ENCODE assay signal across 10 mouse cellular contexts in genomic region chr1:156471955-156472354, GRCm38 (mm10). TPM values are rescaled to one million over a fixed set of nuclear protein-coding genes. Genes with fewer than 3 reads are reported as not detected.
A peak's percentile ranks its signal among the peaks of the same experiment; 100 is the strongest.
DNase-seq lines count a peak whose midpoint lies in the region; ATAC-seq and TF ChIP-seq lines count a peak whose summit lies in the region.
"Had no signal": no experiment of that assay in that cellular context is flagged by ENCODE, and none has a peak within 500 bp of the region (broad histone marks: within the 10 kb centered on the region; RNA-seq: fewer than 3 reads in every experiment).

No protein-coding gene starts in this region.

- H3K4me3 ChIP-seq in kidney, embryonic 15.5 days (replicated peaks): peak overlapping the region; percentile 15
- 0 out of 2 replicates have a peak overlapping the region, but pooled peaks have one; percentile 28 for H3K4me3 ChIP-seq in testis, adult 2 months (ENCODE audit: control insufficient read depth, low read depth, low read length)
- H3K4me3 ChIP-seq in liver, embryonic 15.5 days (replicated peaks): peak overlapping the region; percentile 14; the same call in 1 of the 2 replicates

- H3K4me2 ChIP-seq in kidney, embryonic 15.5 days: peak overlapping the region; percentile 81
- peak overlapping the region; percentile 73 for H3K4me2 ChIP-seq in liver, embryonic 15.5 days

- no peak for TF ChIP-seq CTCF in testis, adult 2 months (IDR thresholded peaks at IDR 0.05; ENCODE audit: control insufficient read depth, insufficient read depth, insufficient replicate concordance, low read depth, low read length)

- H3K4me1 ChIP-seq in kidney, embryonic 15.5 days: peaks cover 47% of the 10 kb centered on the region
- peaks cover 6% of the 10 kb centered on the region for H3K4me1 ChIP-seq in testis, adult 2 months (ENCODE audit: control insufficient read depth, insufficient read depth, low read length)
- peaks cover 36% of the 10 kb centered on the region for H3K4me1 ChIP-seq in liver, embryonic 15.5 days (replicated peaks)

- no peaks in the 10 kb centered on the region for H3K27me3 ChIP-seq in kidney, embryonic 15.5 days
- no peaks in the 10 kb centered on the region for H3K27me3 ChIP-seq in testis, adult 2 months (ENCODE audit: control insufficient read depth, insufficient read depth, low read length)
- peaks cover 25% of the 10 kb centered on the region for H3K27me3 ChIP-seq in liver, embryonic 15.5 days
- H3K27me3 ChIP-seq: embryonic facial prominence, embryonic 12.5 days had no signal

- TF ChIP-seq POLR2A in testis, adult 2 months (IDR thresholded peaks at IDR 0.05; ENCODE audit: control insufficient read depth, low read depth, low read length): no peak

- H3K9ac ChIP-seq in kidney, embryonic 15.5 days: no peak overlapping the region
- H3K9ac ChIP-seq in liver, embryonic 15.5 days: no peak overlapping the region
- H3K9ac ChIP-seq: embryonic facial prominence, embryonic 12.5 days had no signal

- H3K9me3 ChIP-seq in kidney, embryonic 15.5 days (replicated peaks): 0 out of 2 replicates have a peak, but pooled peaks cover 4% of the 10 kb centered on the region
- H3K9me3 ChIP-seq in liver, embryonic 15.5 days (replicated peaks): no peaks in the 10 kb centered on the region

- H3K36me3 ChIP-seq in kidney, embryonic 15.5 days: no peaks in the 10 kb centered on the region; the same call in 1 of the 2 replicates
- no peaks in the 10 kb centered on the region for H3K36me3 ChIP-seq in testis, adult 2 months (ENCODE audit: control insufficient read depth, insufficient read depth, low read length)
- no peaks in the 10 kb centered on the region for H3K36me3 ChIP-seq in liver, embryonic 15.5 days (replicated peaks)

- 82% methylated on average over 7 of the region's 7 CpGs for WGBS in kidney, embryonic 15.5 days
- WGBS in liver, embryonic 15.5 days (ENCODE audit: insufficient replicate concordance): 56% methylated on average over 7 of the region's 7 CpGs

- no peak for ATAC-seq in kidney, embryonic 15.5 days (replicated peaks; ENCODE audit: low FRiP score)
- ATAC-seq in liver, embryonic 15.5 days (ENCODE audit: insufficient read depth): no peak

- no peak overlapping the region for H3K27ac ChIP-seq in kidney, embryonic 15.5 days
- H3K27ac ChIP-seq in testis, adult 2 months (ENCODE audit: control insufficient read depth, insufficient read depth, low read depth, low read length): no peak overlapping the region; the same call in 1 of the 2 replicates
- peak overlapping the region; percentile 46 for H3K27ac ChIP-seq in liver, embryonic 15.5 days (replicated peaks)
- H3K27ac ChIP-seq: embryonic facial prominence, embryonic 12.5 days had no signal

- DNase-seq in kidney, adult 9 months: no peak
- DNase-seq in testis, postnatal 10 days (ENCODE audit: low spot score): no peak
- no peak for DNase-seq in cerebellum, postnatal 14 days
- DNase-seq in right cerebral cortex, postnatal 36 days (ENCODE audit: low spot score in 2 of 2): no peak
- DNase-seq: cerebellum, postnatal 36 days; right cerebral cortex, postnatal 14 days had no signal

RNA-seq across cellular contexts. Expression of gene Soat1, which starts 2.2 kb away (rescaled TPM):
- 40.2 and 52.1 TPM in 2 replicates for polyA plus RNA-seq in kidney, embryonic 15.5 days (2015; fragmentation: Nextera tagmentation; extraction: Ambion mirVana)
- 32.4 and 34.4 TPM in 2 replicates for polyA plus RNA-seq in testis, adult 2 months (2012; rRNA removed)
- 20.5 and 22.3 TPM in 2 replicates for polyA plus RNA-seq in liver, embryonic 15.5 days (2015; fragmentation: Nextera tagmentation; extraction: Ambion mirVana)

RNA-seq across cellular contexts. Expression of gene Axdnd1, which starts 51.0 kb away (rescaled TPM):
- polyA plus RNA-seq in kidney, embryonic 15.5 days (2015; fragmentation: Nextera tagmentation; extraction: Ambion mirVana): 0.22 and 0.67 TPM in 2 replicates
- 151 and 198 TPM in 2 replicates for polyA plus RNA-seq in testis, adult 2 months (2012; rRNA removed)
- polyA plus RNA-seq in liver, embryonic 15.5 days (2015; fragmentation: Nextera tagmentation; extraction: Ambion mirVana): not detected in 2 replicates

RNA-seq across cellular contexts. Expression of gene Gm10031, which starts 51.9 kb away (rescaled TPM):
- polyA plus RNA-seq in kidney, embryonic 15.5 days (2015; fragmentation: Nextera tagmentation; extraction: Ambion mirVana): 0.42 and 0.72 TPM in 2 replicates
- 4.0 and 4.3 TPM in 2 replicates for polyA plus RNA-seq in testis, adult 2 months (2012; rRNA removed)
- polyA plus RNA-seq in liver, embryonic 15.5 days (2015; fragmentation: Nextera tagmentation; extraction: Ambion mirVana): 0.06 and 0.17 TPM in 2 replicates

Comparison
In these comparisons a context has a peak if more than half of its experiments do, and no peak if none do; other contexts are left out.
1. RNA of gene Axdnd1, which starts 51.0 kb away (polyA plus RNA-seq): 151 to 198 TPM in testis, adult 2 months; 0.22 to 0.67 TPM in kidney, embryonic 15.5 days and not detected in liver, embryonic 15.5 days; every median in the first group is over 10 times any median in the second.
2. Peak in every context shown above with its lines, with median percentiles within 50 percentile points of each other: H3K4me3 ChIP-seq.